Comparison of ENCODE assay signal across 8 mouse cellular contexts in genomic region chr10:17723421-17723841, GRCm38 (mm10). TPM values are rescaled to one million over a fixed set of nuclear protein-coding genes. Genes with fewer than 3 reads are reported as not detected.
DNase-seq lines count a peak whose midpoint lies in the region; ATAC-seq and TF ChIP-seq lines count a peak whose summit lies in the region.

No protein-coding gene starts in this region.

- H3K36me3 ChIP-seq in thymus, adult 2 months (ENCODE audit: control insufficient read depth, insufficient read depth, low read length): no peaks in the 10 kb centered on the region
- no peaks in the 10 kb centered on the region for H3K36me3 ChIP-seq in limb, embryonic 13.5 days
- H3K36me3 ChIP-seq in neural tube, embryonic 12.5 days: no peaks in the 10 kb centered on the region

- no peaks in the 10 kb centered on the region for H3K27me3 ChIP-seq in thymus, adult 2 months (ENCODE audit: control insufficient read depth, insufficient read depth, low read length)
- no peaks in the 10 kb centered on the region for H3K27me3 ChIP-seq in limb, embryonic 13.5 days
- H3K27me3 ChIP-seq in neural tube, embryonic 12.5 days (replicated peaks): no peaks in the 10 kb centered on the region

- peak overlapping the region; percentile 84 for H3K4me3 ChIP-seq in thymus, adult 2 months (ENCODE audit: control insufficient read depth, insufficient read depth, low read length)
- peak overlapping the region; percentile 96 for H3K4me3 ChIP-seq in limb, embryonic 13.5 days
- peak overlapping the region; percentile 87 for H3K4me3 ChIP-seq in neural tube, embryonic 12.5 days

- DNase-seq in adrenal gland, adult 8-10 months: peak; percentile 68
- DNase-seq in adrenal gland, postnatal 25 days: no peak
- DNase-seq in thymus, adult 2 months: no peak
- no peak for DNase-seq in thymus, postnatal 4 days
- no peak for DNase-seq in gastrocnemius, postnatal 14 days
- no peak for DNase-seq in adrenal gland, postnatal 10 days

- no peaks in the 10 kb centered on the region for H3K9me3 ChIP-seq in limb, embryonic 13.5 days
- no peaks in the 10 kb centered on the region for H3K9me3 ChIP-seq in neural tube, embryonic 12.5 days

- peaks cover 6% of the 10 kb centered on the region; the same call in 1 of the 2 replicates for H3K4me1 ChIP-seq in thymus, adult 2 months (replicated peaks; ENCODE audit: control insufficient read depth, insufficient read depth, low read length)
- H3K4me1 ChIP-seq in limb, embryonic 13.5 days: peaks cover 29% of the 10 kb centered on the region
- peaks cover 23% of the 10 kb centered on the region for H3K4me1 ChIP-seq in neural tube, embryonic 12.5 days

- H3K9ac ChIP-seq in limb, embryonic 13.5 days: peak overlapping the region; percentile 95
- H3K9ac ChIP-seq in neural tube, embryonic 12.5 days: peak overlapping the region; percentile 98

- peak overlapping the region; percentile 78 for H3K27ac ChIP-seq in thymus, adult 2 months (ENCODE audit: control insufficient read depth, insufficient read depth, low read length)
- H3K27ac ChIP-seq in limb, embryonic 13.5 days: peak overlapping the region; percentile 99
- H3K27ac ChIP-seq in neural tube, embryonic 12.5 days: peak overlapping the region; percentile 100

- peak; percentile 46 for ATAC-seq in limb, embryonic 13.5 days (ENCODE audit: low FRiP score, low read depth)
- peak; percentile 57 for ATAC-seq in neural tube, embryonic 12.5 days (ENCODE audit: low FRiP score, low read depth)

- no peak for TF ChIP-seq CTCF in thymus, adult 2 months (IDR thresholded peaks at IDR 0.05; ENCODE audit: borderline replicate concordance, control insufficient read depth, extremely low read depth, insufficient read depth, low read length, poor library complexity)

- WGBS in thymus, adult 2 months: under 1% methylated on average over 30 of the region's 30 CpGs
- WGBS in limb, embryonic 13.5 days: 0% methylated on average over 30 of the region's 30 CpGs
- under 1% methylated on average over 30 of the region's 30 CpGs for WGBS in neural tube, embryonic 12.5 days

- no peak for TF ChIP-seq POLR2A in thymus, adult 2 months (IDR thresholded peaks at IDR 0.05; ENCODE audit: control insufficient read depth, extremely low read depth, insufficient read depth, low read length, poor library complexity)

- H3K4me2 ChIP-seq in limb, embryonic 13.5 days (replicated peaks): peak overlapping the region; percentile 78
- peak overlapping the region; percentile 68 for H3K4me2 ChIP-seq in neural tube, embryonic 12.5 days (replicated peaks)

- intact Hi-C loops in gastrocnemius, postnatal 14 days (cut with DNase I; ENCODE audit: low total_unique reads): no loop called here

RNA-seq across cellular contexts. Expression of gene Cited2, which starts 0.4 kb away (rescaled TPM):
- total RNA-seq in adrenal gland, adult 8-10 months (2022): 10 to 100 TPM; 37.2 to 87.3 (median 63.5) TPM
- 91.8 and 107 TPM in 2 replicates for total RNA-seq in adrenal gland, postnatal 25 days (2021)
- 42.8 and 53.7 TPM in 2 replicates for polyA plus RNA-seq in thymus, adult 2 months (2012; rRNA removed)
- polyA plus RNA-seq in limb, embryonic 13.5 days (2015; fragmentation: Nextera tagmentation; extraction: Ambion mirVana): 37.3 and 40.6 TPM in 2 replicates
- polyA plus RNA-seq in neural tube, embryonic 12.5 days (2016; fragmentation: Nextera tagmentation; extraction: Ambion mirVana): 98.7 and 102 TPM in 2 replicates
- 10 to 100 TPM; 26.3 to 39.9 TPM for total RNA-seq in gastrocnemius, postnatal 14 days (2021)
- total RNA-seq in adrenal gland, postnatal 10 days (2021): 10 to 100 TPM; 61.3 to 67.6 TPM
